Mouse (Mus musculus) liver, adult 2 months (tissue): ENCODE data around the gene Glud1. TPM values are rescaled to one million over a fixed set of nuclear protein-coding genes. Genes with fewer than 3 reads are reported as not detected.

Experiments used
- DNase-seq: peaks from one replicate; pipeline ENCODE4 v3.0.0-alpha.2; 2011; ENCODE audit warnings: low read depth, low spot score; ENCODE audit errors: extremely low read depth
- H3K27ac ChIP-seq: fragments of 200-500 bp; replicated peaks from 2 replicates; pipeline ENCODE4 v1.5.1; 2012; ENCODE audit warnings: low read depth, mild to moderate bottlenecking, control low read depth, inconsistent platforms, low read length; ENCODE audit not compliant: insufficient read depth
- H3K27me3 ChIP-seq: fragments of 200-500 bp; 2 replicates; pipeline ENCODE4 v1.6.1; 2012; ENCODE audit warnings: mild to moderate bottlenecking, moderate library complexity, low read length, inconsistent platforms; ENCODE audit not compliant: control insufficient read depth, insufficient read depth
- H3K36me3 ChIP-seq: fragments of 200-500 bp; 2 replicates; pipeline ENCODE4 v1.6.1; 2012; ENCODE audit warnings: low read length, inconsistent platforms; ENCODE audit not compliant: control insufficient read depth, insufficient read depth
- H3K4me1 ChIP-seq: fragments of 200-500 bp; 2 replicates; pipeline ENCODE4 v1.6.1; 2011; ENCODE audit warnings: low read length; ENCODE audit not compliant: control insufficient read depth, insufficient read depth
- H3K4me3 ChIP-seq: fragments of 200-500 bp; 2 replicates; pipeline ENCODE4 v1.5.1; 2011; ENCODE audit warnings: low read depth, mild to moderate bottlenecking, control low read depth, low read length, moderate library complexity; ENCODE audit not compliant: insufficient read depth
- H3K79me2 ChIP-seq: fragments of 200-500 bp; 2 replicates; pipeline ENCODE4 v1.6.1; 2012; ENCODE audit warnings: inconsistent platforms, mild to moderate bottlenecking, low read length, moderate library complexity; ENCODE audit not compliant: control insufficient read depth, insufficient read depth
- H3K9ac ChIP-seq: fragments of 200-500 bp; 2 replicates; pipeline ENCODE4 v1.6.1; 2012; ENCODE audit warnings: low read depth, mild to moderate bottlenecking, control low read depth, inconsistent platforms, low read length
- CTCF ChIP-seq: fragments of 200-500 bp; IDR thresholded peaks from 2 replicates; pipeline ENCODE4 v1.5.1; 2011; ENCODE audit warnings: low read depth, low read length, control low read depth
- POLR2A ChIP-seq: fragments of 200-500 bp; IDR thresholded peaks from 2 replicates; pipeline ENCODE4 v1.6.1; 2011; ENCODE audit warnings: low read length, control low read depth; ENCODE audit not compliant: insufficient read depth; ENCODE audit errors: extremely low read depth
- WGBS: fragments of 180-500 bp; shearing (Covaris S2); methylation state at CpG from one replicate; pipeline ENCODE4 v1.1.7; 2018; 5-methylcytosine and 5-hydroxymethylcytosine counted together
- polyA plus RNA-seq: library from polyadenylated mRNA; depleted of rRNA; stranded (reverse); fragments of >200 nt; gene quantifications from 2 replicates; pipeline ENCODE4 v1.2.3, GENCODE M21; 2012
- total RNA-seq: library from RNA; depleted of rRNA; stranded (reverse); fragments of >200 nt; gene quantifications from 2 replicates; pipeline ENCODE4 v1.2.3, GENCODE M21; 2014

Gene Glud1
- total and polyA plus RNA-seq, 2 experiments: 633 to 691 TPM

GRCm38 (mm10) chr14:34318113-34318512 is 7.6 kb downstream of the Glud1 start:
- H3K36me3 ChIP-seq: peaks cover 51% of the 10 kb centered on the region
- H3K27me3 ChIP-seq: no peaks in the 10 kb centered on the region
- no peak overlapping the region for H3K27ac ChIP-seq
- H3K4me1 ChIP-seq: peaks cover 12% of the 10 kb centered on the region
- H3K79me2 ChIP-seq: peaks cover 14% of the 10 kb centered on the region; the same call in 1 of the 2 replicates
- H3K4me3 ChIP-seq: no peak overlapping the region
- no peak overlapping the region for H3K9ac ChIP-seq
- no peak for DNase-seq
- TF ChIP-seq POLR2A (no peak), CTCF (no peak)

GRCm38 (mm10) chr14:34323576-34324085 is 13.1 kb downstream of the Glud1 start:
- peaks cover 69% of the 10 kb centered on the region for H3K36me3 ChIP-seq
- WGBS: 89% methylated on average over 5 of the region's 5 CpGs
- H3K79me2 ChIP-seq: no peaks in the 10 kb centered on the region; the same call in 1 of the 2 replicates
- no peaks in the 10 kb centered on the region for H3K27me3 ChIP-seq
- no peak overlapping the region for H3K4me3 ChIP-seq
- no peak overlapping the region for H3K27ac ChIP-seq
- H3K4me1 ChIP-seq: no peaks in the 10 kb centered on the region; the same call in 1 of the 2 replicates
- DNase-seq: no peak
- TF ChIP-seq POLR2A (no peak), CTCF (no peak)
- no peak overlapping the region for H3K9ac ChIP-seq

GRCm38 (mm10) chr14:34326606-34327005 is 16.1 kb downstream of the Glud1 start:
- no peak overlapping the region for H3K4me3 ChIP-seq
- H3K36me3 ChIP-seq: peaks cover 74% of the 10 kb centered on the region
- TF ChIP-seq CTCF (no peak), POLR2A (no peak)
- no peak overlapping the region for H3K9ac ChIP-seq
- no peaks in the 10 kb centered on the region; the same call in 1 of the 2 replicates for H3K4me1 ChIP-seq
- WGBS: 64% methylated on average over 3 of the region's 3 CpGs
- H3K27me3 ChIP-seq: no peaks in the 10 kb centered on the region
- no peak overlapping the region for H3K27ac ChIP-seq
- H3K79me2 ChIP-seq: no peaks in the 10 kb centered on the region; the same call in 1 of the 2 replicates
- no peak for DNase-seq

GRCm38 (mm10) chr14:34327618-34328017 is 17.1 kb downstream of the Glud1 start:
- Histone ChIP-seq H3K4me1 (no peaks in the 10 kb centered on the region; the same call in 1 of the 2 replicates), H3K9ac (no peak overlapping the region), H3K27me3 (no peaks in the 10 kb centered on the region), H3K27ac (no peak overlapping the region), H3K36me3 (peaks cover 76% of the 10 kb centered on the region), H3K79me2 (no peaks in the 10 kb centered on the region; the same call in 1 of the 2 replicates), H3K4me3 (no peak overlapping the region)
- TF ChIP-seq POLR2A (no peak), CTCF (no peak)
- 11% methylated on average over 1 of the region's 1 CpGs for WGBS
- no peak for DNase-seq

- H3K36me3 ChIP-seq: peaks cover 80% of the 10 kb centered on the region
Observed at GRCm38 (mm10) chr14:34330657-34331158, 20.2 kb downstream of the Glud1 start.

GRCm38 (mm10) chr14:34331886-34332285 is 21.4 kb downstream of the Glud1 start:
- H3K27me3 ChIP-seq: no peaks in the 10 kb centered on the region
- DNase-seq: no peak
- H3K9ac ChIP-seq: no peak overlapping the region
- no peak overlapping the region for H3K27ac ChIP-seq
- H3K36me3 ChIP-seq: peaks cover 81% of the 10 kb centered on the region
- H3K4me1 ChIP-seq: no peaks in the 10 kb centered on the region
- TF ChIP-seq CTCF (no peak), POLR2A (no peak)
- H3K4me3 ChIP-seq: no peak overlapping the region
- WGBS: 57% methylated on average over 3 of the region's 3 CpGs
- no peaks in the 10 kb centered on the region; the same call in 1 of the 2 replicates for H3K79me2 ChIP-seq

More at GRCm38 (mm10) chr14:34330657-34331158, 20.2 kb downstream of the Glud1 start:
- Histone ChIP-seq H3K4me3 (no peak overlapping the region), H3K27ac (no peak overlapping the region), H3K27me3 (no peaks in the 10 kb centered on the region), H3K79me2 (no peaks in the 10 kb centered on the region; the same call in 1 of the 2 replicates), H3K4me1 (no peaks in the 10 kb centered on the region; the same call in 1 of the 2 replicates), H3K9ac (no peak overlapping the region)
- TF ChIP-seq CTCF (no peak), POLR2A (no peak)
- no peak for DNase-seq
- 78% methylated on average over 9 of the region's 9 CpGs for WGBS
